Mouse (Mus musculus) lung, embryonic 14.5 days (tissue): ENCODE measurements around the gene Gadd45g. TPM values are rescaled to one million over a fixed set of nuclear protein-coding genes. Genes with fewer than 3 reads are reported as not detected.

Source experiments
- ATAC-seq: fragments of 200-750 bp; cut with Nextera tagmentation; 2 replicates; pipeline ENCODE4 v1.8.0; 2017; ENCODE audit warnings: mild to moderate bottlenecking, moderate TSS enrichment, moderate library complexity; ENCODE audit not compliant: insufficient read depth
- DNase-seq: peaks from one replicate; pipeline ENCODE4 v3.0.0-alpha.2; 2015
- H3K27ac ChIP-seq: fragments of 300-500 bp; sonication (generic); 2 replicates; pipeline ENCODE4 v1.5.1; 2014; ENCODE audit warnings: low read depth, mild to moderate bottlenecking, moderate library complexity
- H3K27me3 ChIP-seq: fragments of 300-500 bp; sonication (generic); 2 replicates; pipeline ENCODE4 v1.6.1; 2014; ENCODE audit warnings: low read length, control low read depth; ENCODE audit not compliant: insufficient read depth
- H3K36me3 ChIP-seq: fragments of 300-500 bp; sonication (generic); 2 replicates; pipeline ENCODE4 v1.6.1; 2014; ENCODE audit warnings: control low read depth; ENCODE audit not compliant: insufficient read depth
- H3K4me1 ChIP-seq: fragments of 300-500 bp; sonication (generic); 2 replicates; pipeline ENCODE4 v1.6.1; 2014; ENCODE audit warnings: antibody characterized with exemption, control low read depth; ENCODE audit not compliant: insufficient read depth
- H3K4me2 ChIP-seq: fragments of 300-500 bp; sonication (generic); 2 replicates; pipeline ENCODE4 v1.6.1; 2014; ENCODE audit warnings: mild to moderate bottlenecking
- H3K4me3 ChIP-seq: fragments of 300-500 bp; sonication (generic); 2 replicates; pipeline ENCODE4 v1.5.1; 2014; ENCODE audit warnings: low read depth, low read length
- H3K9ac ChIP-seq: fragments of 300-500 bp; sonication (generic); 2 replicates; pipeline ENCODE4 v1.6.1; 2014
- H3K9me3 ChIP-seq: fragments of 300-500 bp; sonication (generic); 2 replicates; pipeline ENCODE4 v1.6.1; 2016; ENCODE audit warnings: low read depth, low read length, control low read depth
- CTCF ChIP-seq: IDR thresholded peaks from 2 replicates; pipeline ENCODE4 v1.5.1; 2016; ENCODE audit warnings: antibody characterized with exemption, low read depth
- WGBS: fragments of 180-500 bp; shearing (Covaris S2); extraction: QIAGEN DNeasy Blood & Tissue Kit; methylation state at CpG from one replicate; pipeline ENCODE4 v1.1.7; 2014; 5-methylcytosine and 5-hydroxymethylcytosine counted together
- polyA plus RNA-seq: library from polyadenylated mRNA; unstranded; fragments of >200 nt; fragmentation: Nextera tagmentation; extraction: Ambion mirVana; gene quantifications from 2 replicates; pipeline ENCODE4 v1.2.1, GENCODE M21; 2014

Gadd45g gene
- polyA plus RNA-seq, 1 experiment from 2014 or later: 26.1 TPM

- no peak for TF ChIP-seq CTCF
- Histone ChIP-seq H3K4me1 (no peaks in the 10 kb centered on the region), H3K36me3 (no peaks in the 10 kb centered on the region), H3K4me3 (no peak overlapping the region), H3K27ac (no peak overlapping the region), H3K27me3 (no peaks in the 10 kb centered on the region), H3K9me3 (no peaks in the 10 kb centered on the region), H3K4me2 (peak overlapping the region; percentile 26; the same call in 1 of the 2 replicates), H3K9ac (no peak overlapping the region)
- ATAC-seq (peak; percentile 82), DNase-seq (peak; percentile 77)
- WGBS: 33% methylated on average over 12 of the region's 12 CpGs
Observed at GRCm38 (mm10) chr13:51808141-51808540, 38.3 kb upstream of the Gadd45g start.

GRCm38 (mm10) chr13:51813621-51814615, 32.6 kb upstream of the Gadd45g start:
- peak; percentile 72 for DNase-seq
- no peak overlapping the region for H3K9ac ChIP-seq
- 0 out of 2 replicates have a peak, but pooled peaks cover 7% of the 10 kb centered on the region for H3K4me1 ChIP-seq
- H3K27ac ChIP-seq: no peak overlapping the region
- 54% methylated on average over 10 of the region's 10 CpGs for WGBS
- H3K36me3 ChIP-seq: no peaks in the 10 kb centered on the region
- 0 out of 2 replicates have a peak, but pooled peaks have one; percentile 11 for ATAC-seq
- H3K4me3 ChIP-seq: no peak overlapping the region
- no peak overlapping the region for H3K4me2 ChIP-seq
- no peak for TF ChIP-seq CTCF
- no peaks in the 10 kb centered on the region for H3K27me3 ChIP-seq
- no peaks in the 10 kb centered on the region for H3K9me3 ChIP-seq

- ATAC-seq (no peak), DNase-seq (no peak)
- Histone ChIP-seq H3K27me3 (no peaks in the 10 kb centered on the region), H3K36me3 (no peaks in the 10 kb centered on the region), H3K27ac (no peak overlapping the region), H3K4me3 (no peak overlapping the region), H3K9me3 (no peaks in the 10 kb centered on the region), H3K4me2 (no peak overlapping the region), H3K4me1 (0 out of 2 replicates have a peak, but pooled peaks cover 7% of the 10 kb centered on the region), H3K9ac (no peak overlapping the region)
- WGBS: 82% methylated on average over 6 of the region's 6 CpGs
- TF ChIP-seq CTCF: no peak
Observed at GRCm38 (mm10) chr13:51814646-51815045, 31.8 kb upstream of the Gadd45g start.

GRCm38 (mm10) chr13:51815865-51816504, 30.5 kb upstream of the Gadd45g start:
- H3K4me2 ChIP-seq: no peak overlapping the region
- H3K4me3 ChIP-seq: no peak overlapping the region
- no peaks in the 10 kb centered on the region for H3K9me3 ChIP-seq
- DNase-seq: peak; percentile 70
- peak; percentile 42 for TF ChIP-seq CTCF
- 0 out of 2 replicates have a peak, but pooled peaks cover 7% of the 10 kb centered on the region for H3K4me1 ChIP-seq
- H3K9ac ChIP-seq: no peak overlapping the region
- ATAC-seq: peak; percentile 80
- no peaks in the 10 kb centered on the region for H3K27me3 ChIP-seq
- peak overlapping the region; percentile 78 for H3K27ac ChIP-seq
- no peaks in the 10 kb centered on the region for H3K36me3 ChIP-seq
- 42% methylated on average over 9 of the region's 9 CpGs for WGBS

GRCm38 (mm10) chr13:51816559-51817041, 29.9 kb upstream of the Gadd45g start:
- 61% methylated on average over 5 of the region's 5 CpGs for WGBS
- H3K27ac ChIP-seq: peak overlapping the region; percentile 78

GRCm38 (mm10) chr13:51818170-51818943, 28.1 kb upstream of the Gadd45g start:
- no peak for TF ChIP-seq CTCF
- no peaks in the 10 kb centered on the region for H3K9me3 ChIP-seq
- WGBS: 68% methylated on average over 6 of the region's 6 CpGs
- no peaks in the 10 kb centered on the region for H3K36me3 ChIP-seq
- H3K4me3 ChIP-seq: no peak overlapping the region
- DNase-seq (no peak), ATAC-seq (no peak)
- no peak overlapping the region for H3K4me2 ChIP-seq
- H3K4me1 ChIP-seq: 0 out of 2 replicates have a peak, but pooled peaks cover 7% of the 10 kb centered on the region
- no peak overlapping the region for H3K27ac ChIP-seq
- H3K27me3 ChIP-seq: no peaks in the 10 kb centered on the region
- no peak overlapping the region for H3K9ac ChIP-seq

More at GRCm38 (mm10) chr13:51816559-51817041, 29.9 kb upstream of the Gadd45g start:
- no peak overlapping the region for H3K4me2 ChIP-seq
- H3K27me3 ChIP-seq: no peaks in the 10 kb centered on the region
- 0 out of 2 replicates have a peak, but pooled peaks cover 7% of the 10 kb centered on the region for H3K4me1 ChIP-seq
- no peak overlapping the region for H3K4me3 ChIP-seq
- TF ChIP-seq CTCF: no peak
- no peak overlapping the region for H3K9ac ChIP-seq
- no peaks in the 10 kb centered on the region for H3K9me3 ChIP-seq
- H3K36me3 ChIP-seq: no peaks in the 10 kb centered on the region
- peak; percentile 72 for DNase-seq
- peak; percentile 74; the same call in 1 of the 2 replicates for ATAC-seq
